Mouse (Mus musculus) stomach, embryonic 15.5 days (tissue): ENCODE measurements around the gene Supt20. TPM values are rescaled to one million over a fixed set of nuclear protein-coding genes. Genes with fewer than 3 reads are reported as not detected.
"Not testable (repeated sequence)": the region's sequence is repeated elsewhere in the genome, so short reads cannot be mapped to it uniquely, and the experiment has no call there.

Experiments
- ATAC-seq: fragments of 200-750 bp; cut with Nextera tagmentation; 2 replicates; pipeline ENCODE4 v1.8.0; 2017; ENCODE audit warnings: low read depth, moderate number of reproducible peaks, moderate TSS enrichment; ENCODE audit not compliant: insufficient read depth, low FRiP score
- H3K27ac ChIP-seq: fragments of 300-500 bp; sonication (generic); 2 replicates; pipeline ENCODE4 v1.5.1; 2015; ENCODE audit warnings: mild to moderate bottlenecking, inconsistent platforms
- H3K27me3 ChIP-seq: fragments of 300-500 bp; sonication (generic); replicated peaks from 2 replicates; pipeline ENCODE4 v1.6.1; 2015; ENCODE audit warnings: inconsistent platforms
- H3K36me3 ChIP-seq: fragments of 300-500 bp; sonication (generic); 2 replicates; pipeline ENCODE4 v1.6.1; 2015; ENCODE audit warnings: inconsistent platforms
- H3K4me1 ChIP-seq: fragments of 300-500 bp; sonication (generic); 2 replicates; pipeline ENCODE4 v1.6.1; 2015; ENCODE audit warnings: inconsistent platforms
- H3K4me2 ChIP-seq: fragments of 300-500 bp; sonication (generic); 2 replicates; pipeline ENCODE4 v1.6.1; 2015; ENCODE audit warnings: mild to moderate bottlenecking, inconsistent platforms
- H3K4me3 ChIP-seq: fragments of 300-500 bp; sonication (generic); replicated peaks from 2 replicates; pipeline ENCODE4 v1.5.1; 2015; ENCODE audit warnings: inconsistent platforms
- H3K9ac ChIP-seq: fragments of 300-500 bp; sonication (generic); 2 replicates; pipeline ENCODE4 v1.6.1; 2015; ENCODE audit warnings: inconsistent platforms
- H3K9me3 ChIP-seq: fragments of 300-500 bp; sonication (generic); 2 replicates; pipeline ENCODE4 v1.6.1; 2016; ENCODE audit warnings: inconsistent platforms
- WGBS: fragments of 180-500 bp; shearing (Covaris S2); methylation state at CpG from one replicate; pipeline ENCODE4 v1.1.7; 2015; 5-methylcytosine and 5-hydroxymethylcytosine counted together
- polyA plus RNA-seq: library from polyadenylated mRNA; unstranded; fragments of >200 nt; fragmentation: Nextera tagmentation; extraction: Ambion mirVana; gene quantifications from 2 replicates; pipeline ENCODE4 v1.2.1, GENCODE M21; 2015

Supt20 gene
- polyA plus RNA-seq, 1 experiment from 2014 or later, result 81.1 TPM

- no peak for ATAC-seq
- Histone ChIP-seq H3K4me1 (0 out of 2 replicates have a peak, but pooled peaks cover 4% of the 10 kb centered on the region), H3K4me3 (no peak overlapping the region), H3K27ac (no peak overlapping the region), H3K9me3 (no peaks in the 10 kb centered on the region), H3K36me3 (no peaks in the 10 kb centered on the region), H3K27me3 (peaks cover 8% of the 10 kb centered on the region), H3K4me2 (no peak overlapping the region), H3K9ac (no peak overlapping the region)
- WGBS, result 43% methylated on average over 3 of the region's 3 CpGs
These were observed 20.5 kb upstream of the Supt20 start for GRCm38 (mm10) chr3:54672111-54672510.

GRCm38 (mm10) chr3:54672557-54673529 is 19.8 kb upstream of the Supt20 start:
- peak; percentile 65; the same call in 1 of the 2 replicates for ATAC-seq
- 0 out of 2 replicates have a peak, but pooled peaks cover 4% of the 10 kb centered on the region for H3K4me1 ChIP-seq
- peak overlapping the region; percentile 26; the same call in 1 of the 2 replicates for H3K27ac ChIP-seq

GRCm38 (mm10) chr3:54676818-54677217 is 15.8 kb upstream of the Supt20 start:
- ATAC-seq, result no peak
- 75% methylated on average over 2 of the region's 2 CpGs for WGBS
- H3K4me1 ChIP-seq, result 0 out of 2 replicates have a peak, but pooled peaks cover 4% of the 10 kb centered on the region
- H3K4me3 ChIP-seq, result no peak overlapping the region
- no peaks in the 10 kb centered on the region for H3K36me3 ChIP-seq
- no peak overlapping the region for H3K9ac ChIP-seq
- no peak overlapping the region for H3K4me2 ChIP-seq
- H3K27me3 ChIP-seq, result peaks cover 11% of the 10 kb centered on the region
- no peak overlapping the region for H3K27ac ChIP-seq
- H3K9me3 ChIP-seq, result no peaks in the 10 kb centered on the region

More at GRCm38 (mm10) chr3:54672557-54673529, 19.8 kb upstream of the Supt20 start:
- H3K27me3 ChIP-seq, result peaks cover 11% of the 10 kb centered on the region
- 27% methylated on average over 13 of the region's 13 CpGs for WGBS
- no peak overlapping the region for H3K9ac ChIP-seq
- H3K4me3 ChIP-seq, result no peak overlapping the region
- no peaks in the 10 kb centered on the region for H3K9me3 ChIP-seq
- 0 out of 2 replicates have a peak overlapping the region, but pooled peaks have one; percentile 10 for H3K4me2 ChIP-seq
- H3K36me3 ChIP-seq, result no peaks in the 10 kb centered on the region

- Histone ChIP-seq H3K4me2 (no peak overlapping the region), H3K9ac (no peak overlapping the region), H3K4me1 (no peaks in the 10 kb centered on the region), H3K27me3 (0 out of 2 replicates have a peak, but pooled peaks cover 6% of the 10 kb centered on the region), H3K36me3 (no peaks in the 10 kb centered on the region), H3K27ac (no peak overlapping the region), H3K4me3 (no peak overlapping the region), H3K9me3 (no peaks in the 10 kb centered on the region)
- no peak for ATAC-seq
- WGBS, result 60% methylated on average over 6 of the region's 6 CpGs
These were observed 11.1 kb upstream of the Supt20 start for GRCm38 (mm10) chr3:54681310-54682204.

GRCm38 (mm10) chr3:54685202-54685601 is 7.4 kb upstream of the Supt20 start:
- Histone ChIP-seq H3K27ac (no peak overlapping the region), H3K27me3 (no peaks in the 10 kb centered on the region), H3K4me2 (no peak overlapping the region), H3K36me3 (no peaks in the 10 kb centered on the region), H3K4me1 (0 out of 2 replicates have a peak, but pooled peaks cover 3% of the 10 kb centered on the region), H3K4me3 (no peak overlapping the region), H3K9me3 (no peaks in the 10 kb centered on the region), H3K9ac (no peak overlapping the region)
- WGBS, result 90% methylated on average over 3 of the region's 3 CpGs
- no peak for ATAC-seq

- Histone ChIP-seq H3K4me3 (no peak overlapping the region), H3K9me3 (no peaks in the 10 kb centered on the region), H3K27ac (no peak overlapping the region), H3K36me3 (no peaks in the 10 kb centered on the region), H3K27me3 (0 out of 2 replicates have a peak, but pooled peaks cover 3% of the 10 kb centered on the region), H3K4me2 (no peak overlapping the region), H3K9ac (no peak overlapping the region), H3K4me1 (0 out of 2 replicates have a peak, but pooled peaks cover 3% of the 10 kb centered on the region)
- no peak for ATAC-seq
- 39% methylated on average over 2 of the region's 2 CpGs for WGBS
These were observed 5.4 kb upstream of the Supt20 start for GRCm38 (mm10) chr3:54687245-54687644.

- Histone ChIP-seq H3K4me2 (no peak overlapping the region), H3K36me3 (no peaks in the 10 kb centered on the region)
- WGBS, result 40% methylated on average over 2 of the region's 2 CpGs
These were observed 3.5 kb upstream of the Supt20 start for GRCm38 (mm10) chr3:54689091-54689490.

GRCm38 (mm10) chr3:54693056-54693415 is 429 bp downstream of the Supt20 start:
- H3K4me1 ChIP-seq, result 0 out of 2 replicates have a peak, but pooled peaks cover 3% of the 10 kb centered on the region

More at GRCm38 (mm10) chr3:54689091-54689490, 3.5 kb upstream of the Supt20 start:
- 0 out of 2 replicates have a peak, but pooled peaks cover 3% of the 10 kb centered on the region for H3K27me3 ChIP-seq
- 0 out of 2 replicates have a peak, but pooled peaks cover 3% of the 10 kb centered on the region for H3K4me1 ChIP-seq
- ATAC-seq, result no peak
- H3K9ac ChIP-seq, result no peak overlapping the region
- H3K27ac ChIP-seq, result no peak overlapping the region
- H3K9me3 ChIP-seq, result no peaks in the 10 kb centered on the region
- no peak overlapping the region for H3K4me3 ChIP-seq

GRCm38 (mm10) chr3:54699759-54700301 is 7.2 kb downstream of the Supt20 start:
- Histone ChIP-seq H3K9me3 (no peaks in the 10 kb centered on the region), H3K4me3 (no peak overlapping the region), H3K27ac (no peak overlapping the region), H3K27me3 (no peaks in the 10 kb centered on the region), H3K4me1 (no peaks in the 10 kb centered on the region), H3K4me2 (no peak overlapping the region), H3K36me3 (peaks cover 35% of the 10 kb centered on the region), H3K9ac (no peak overlapping the region)
- ATAC-seq, result no peak
- 64% methylated on average over 5 of the region's 5 CpGs for WGBS

More at GRCm38 (mm10) chr3:54693056-54693415, 429 bp downstream of the Supt20 start:
- Histone ChIP-seq H3K27ac (peak overlapping the region; percentile 89), H3K9ac (peak overlapping the region; percentile 65), H3K4me3 (peak overlapping the region; percentile 77), H3K36me3 (peaks cover 11% of the 10 kb centered on the region; the same call in 1 of the 2 replicates), H3K9me3 (no peaks in the 10 kb centered on the region), H3K4me2 (peak overlapping the region; percentile 56), H3K27me3 (0 out of 2 replicates have a peak, but pooled peaks cover 3% of the 10 kb centered on the region)
- 0% methylated on average over 8 of the region's 8 CpGs for WGBS
- 0 out of 2 replicates have a peak, but pooled peaks have one; percentile 0 for ATAC-seq

- H3K4me1 ChIP-seq, ATAC-seq, H3K27me3 ChIP-seq, H3K9ac ChIP-seq, H3K27ac ChIP-seq, H3K9me3 ChIP-seq, H3K4me2 ChIP-seq, H3K4me3 ChIP-seq: not testable (repeated sequence)
- 96% methylated on average over 8 of the region's 8 CpGs for WGBS
- H3K36me3 ChIP-seq, result peaks cover 37% of the 10 kb centered on the region
These were observed 11.5 kb downstream of the Supt20 start for GRCm38 (mm10) chr3:54704106-54704505.

- Histone ChIP-seq H3K4me2 (no peak overlapping the region), H3K36me3 (peaks cover 44% of the 10 kb centered on the region), H3K9me3 (no peaks in the 10 kb centered on the region), H3K27ac (no peak overlapping the region), H3K9ac (no peak overlapping the region), H3K4me1 (no peaks in the 10 kb centered on the region), H3K27me3 (no peaks in the 10 kb centered on the region), H3K4me3 (no peak overlapping the region)
- 81% methylated on average over 9 of the region's 9 CpGs for WGBS
- ATAC-seq, result no peak
These were observed 16.4 kb downstream of the Supt20 start for GRCm38 (mm10) chr3:54708972-54709371.
